Mouse (Mus musculus) heart, embryonic 11.5 days (tissue): Measurements from ENCODE around the gene Tmem181a. TPM values are rescaled to one million over a fixed set of nuclear protein-coding genes. Genes with fewer than 3 reads are reported as not detected.
"Not testable (repeated sequence)": the region's sequence is repeated elsewhere in the genome, so short reads cannot be mapped to it uniquely, and the experiment has no call there.

Experiments used
- ATAC-seq: fragments of 200-750 bp; cut with Nextera tagmentation; replicated peaks from 2 replicates; pipeline ENCODE4 v1.8.0; 2017; ENCODE audit warnings: moderate library complexity; ENCODE audit not compliant: insufficient number of reproducible peaks, low FRiP score, low TSS enrichment
- H3K27ac ChIP-seq: fragments of 300-500 bp; sonication (generic); 2 replicates; pipeline ENCODE4 v1.5.1; 2014; ENCODE audit warnings: mild to moderate bottlenecking, low read depth, low read length
- H3K27me3 ChIP-seq: fragments of 300-500 bp; sonication (generic); 2 replicates; pipeline ENCODE4 v1.6.1; 2014; ENCODE audit warnings: mild to moderate bottlenecking, low read length, mixed read lengths; ENCODE audit not compliant: control insufficient read depth, insufficient read depth
- H3K36me3 ChIP-seq: fragments of 300-500 bp; sonication (generic); 2 replicates; pipeline ENCODE4 v1.6.1; 2014; ENCODE audit warnings: mild to moderate bottlenecking, low read length, moderate library complexity, mixed read lengths; ENCODE audit not compliant: control insufficient read depth, insufficient read depth
- H3K4me1 ChIP-seq: fragments of 300-500 bp; sonication (generic); 2 replicates; pipeline ENCODE4 v1.6.1; 2014; ENCODE audit warnings: low read length; ENCODE audit not compliant: control insufficient read depth, insufficient read depth
- H3K4me2 ChIP-seq: fragments of 300-500 bp; sonication (generic); 2 replicates; pipeline ENCODE4 v1.6.1; 2014; ENCODE audit warnings: mild to moderate bottlenecking, moderate library complexity
- H3K4me3 ChIP-seq: fragments of 300-500 bp; sonication (generic); 2 replicates; pipeline ENCODE4 v1.5.1; 2014; ENCODE audit warnings: low read depth, low read length
- H3K9ac ChIP-seq: fragments of 300-500 bp; sonication (generic); 2 replicates; pipeline ENCODE4 v1.6.1; 2014; ENCODE audit warnings: mild to moderate bottlenecking, low read depth, low read length, moderate library complexity
- H3K9me3 ChIP-seq: fragments of 300-500 bp; sonication (generic); replicated peaks from 2 replicates; pipeline ENCODE4 v1.6.1; 2016; ENCODE audit warnings: low read length; ENCODE audit not compliant: control insufficient read depth
- WGBS: fragments of 180-500 bp; shearing (Covaris S2); extraction: QIAGEN DNeasy Blood & Tissue Kit; methylation state at CpG from one replicate; pipeline ENCODE4 v1.1.7; 2014; ENCODE audit not compliant: insufficient replicate concordance; 5-methylcytosine and 5-hydroxymethylcytosine counted together
- polyA plus RNA-seq: library from polyadenylated mRNA; unstranded; fragments of >200 nt; fragmentation: Nextera tagmentation; extraction: Ambion mirVana; gene quantifications from 2 replicates; pipeline ENCODE4 v1.2.1, GENCODE M21; 2014

Tmem181a gene
- polyA plus RNA-seq, 1 experiment from 2014 or later: 18.6 TPM

GRCm38 (mm10) chr17:6327554-6327953 lies 70.9 kb downstream of the Tmem181a start:
- 82% methylated on average over 7 of the region's 7 CpGs for WGBS
- not testable (repeated sequence) for H3K27ac ChIP-seq, ATAC-seq, H3K27me3 ChIP-seq, H3K4me1 ChIP-seq, H3K36me3 ChIP-seq, H3K4me3 ChIP-seq, H3K9me3 ChIP-seq, H3K4me2 ChIP-seq, H3K9ac ChIP-seq

GRCm38 (mm10) chr17:6328997-6329396 lies 72.3 kb downstream of the Tmem181a start:
- H3K9ac ChIP-seq, H3K9me3 ChIP-seq, H3K27me3 ChIP-seq, ATAC-seq, H3K4me3 ChIP-seq, H3K4me2 ChIP-seq, H3K27ac ChIP-seq, H3K36me3 ChIP-seq, H3K4me1 ChIP-seq: not testable (repeated sequence)
- 55% methylated on average over 3 of the region's 4 CpGs for WGBS

- H3K4me3 ChIP-seq, H3K9me3 ChIP-seq, H3K9ac ChIP-seq, H3K27ac ChIP-seq, H3K4me2 ChIP-seq, H3K4me1 ChIP-seq, H3K27me3 ChIP-seq, H3K36me3 ChIP-seq: not testable (repeated sequence)
- peak; percentile 52; the same call in 1 of the 2 replicates for ATAC-seq
- no CpG with 5 or more reads among the region's 12 CpGs for WGBS
These were observed 86.1 kb downstream of the Tmem181a start for GRCm38 (mm10) chr17:6342606-6343294.

- not testable (repeated sequence) for H3K27ac ChIP-seq, ATAC-seq, H3K4me1 ChIP-seq, H3K36me3 ChIP-seq, H3K4me3 ChIP-seq, H3K9me3 ChIP-seq, H3K27me3 ChIP-seq, H3K4me2 ChIP-seq, H3K9ac ChIP-seq
- WGBS: 79% methylated on average over 10 of the region's 10 CpGs
These were observed 98.6 kb downstream of the Tmem181a start for GRCm38 (mm10) chr17:6355256-6355655.

Other genes with a start within 250 kb of the Tmem181a start
- gene Serac1, start 177.1 kb upstream of the Tmem181a start, polyA plus RNA-seq: 3.1 and 4.3 TPM in 2 replicates
- 138 and 158 TPM in 2 replicates for gene Gtf2h5, start 177.1 kb upstream of the Tmem181a start, polyA plus RNA-seq
- gene Tulp4, start 150.4 kb upstream of the Tmem181a start, polyA plus RNA-seq: 63.3 and 79.0 TPM in 2 replicates
- gene Dynlt1a, start 60.6 kb downstream of the Tmem181a start, polyA plus RNA-seq: 14.5 and 15.1 TPM in 2 replicates
- 468 and 486 TPM in 2 replicates for gene Dynlt1b, start 173.3 kb downstream of the Tmem181a start, polyA plus RNA-seq